Mouse (Mus musculus) testis, adult 2 months (tissue): ENCODE data around the gene Rps3.

Source experiments
- CTCF ChIP-seq: fragments of 200-500 bp; IDR thresholded peaks from 2 replicates; pipeline ENCODE4 v1.5.1; 2012; ENCODE audit warnings: low read depth, mild to moderate bottlenecking, inconsistent platforms, low read length, moderate library complexity; ENCODE audit not compliant: control insufficient read depth, insufficient read depth, insufficient replicate concordance
- POLR2A ChIP-seq: fragments of 200-500 bp; IDR thresholded peaks from 2 replicates; pipeline ENCODE4 v1.6.1; 2012; ENCODE audit warnings: low read depth, mild to moderate bottlenecking, inconsistent platforms, low read length, moderate library complexity; ENCODE audit not compliant: control insufficient read depth

DNA sequence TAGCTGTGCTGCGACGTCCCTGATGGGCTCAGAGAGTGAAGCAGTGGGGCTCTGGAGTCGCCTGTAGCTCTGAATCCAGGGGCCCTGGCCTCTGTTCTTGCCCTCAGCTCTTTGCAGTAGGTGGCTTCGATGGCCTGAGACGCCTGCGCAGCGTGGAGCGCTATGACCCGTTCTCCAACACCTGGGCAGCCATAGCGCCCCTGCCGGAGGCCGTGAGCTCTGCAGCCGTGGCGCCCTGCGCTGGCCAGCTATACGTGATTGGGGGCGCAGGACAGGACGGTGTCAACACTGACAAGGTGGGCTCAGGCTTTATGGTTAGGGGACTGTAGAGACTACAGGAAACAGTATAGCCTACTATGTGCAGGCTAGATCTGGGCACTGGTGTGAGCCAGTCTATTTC is 12.0 kb downstream of the Rps3 start:
- TF ChIP-seq CTCF (peak; percentile 94), POLR2A (no peak)
